Mouse (Mus musculus): Measurements from ENCODE around the gene Grik2.

GRCm38 (mm10) chr10:49731841-49732240, 56.7 kb downstream of the Grik2 start:
- TF ChIP-seq CTCF (conservative IDR thresholded peaks at IDR 0.05; ENCODE audit: insufficient read depth, insufficient read length, low read depth, low read length) (no peak), POLR2A (IDR thresholded peaks at IDR 0.05; ENCODE audit: low read depth, low read length) (no peak)

All from kidney, adult 2 months (tissue).